Mouse (Mus musculus): ENCODE measurements around the gene Slc43a2. TPM values are rescaled to one million over a fixed set of nuclear protein-coding genes. Genes with fewer than 3 reads are reported as not detected.

The Slc43a2 gene
- polyA plus RNA-seq, 1 experiment from 2014 or later = 17.5 TPM

DNA sequence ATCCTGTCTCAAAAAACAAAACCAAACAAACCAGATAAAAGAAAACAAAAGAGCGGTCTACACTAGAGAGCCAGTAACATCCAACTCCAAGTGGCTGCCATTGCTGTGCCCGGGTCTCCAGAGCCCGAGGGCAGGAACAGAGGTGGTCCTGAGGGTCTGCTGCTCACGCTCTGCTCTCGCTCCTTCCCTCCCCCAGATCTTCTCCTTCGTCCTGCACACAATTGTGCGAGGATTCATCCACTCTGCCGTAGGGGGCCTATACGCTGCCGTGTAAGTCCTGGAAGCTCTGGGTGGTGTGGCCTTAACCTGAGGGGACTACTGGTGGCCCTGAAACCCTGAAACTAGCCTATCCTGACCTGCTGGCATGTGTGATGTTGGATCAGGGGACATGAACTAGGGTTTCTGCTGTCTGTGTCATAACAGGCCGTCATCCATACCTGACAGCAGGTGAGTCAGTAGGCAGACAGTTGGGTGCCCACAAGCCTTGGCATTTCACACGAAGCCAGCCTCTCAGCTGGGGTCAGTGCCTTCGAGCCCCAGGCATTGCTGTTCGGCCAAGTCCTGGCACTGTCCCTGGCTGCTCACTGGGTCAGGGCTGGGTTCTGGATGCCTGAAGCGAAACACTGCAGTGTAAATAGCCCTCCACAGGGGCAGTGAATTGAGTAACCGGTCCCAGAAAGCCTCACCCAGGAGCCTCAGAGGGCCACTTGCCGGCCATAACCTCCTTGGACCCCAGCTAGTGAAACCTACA lies 39.1 kb downstream of the Slc43a2 start:
- Histone ChIP-seq H3K4me3 (no peak overlapping the region), H3K9me3 (no peaks in the 10 kb centered on the region), H3K4me1 (replicated peaks) (peaks cover 25% of the 10 kb centered on the region), H3K27ac (replicated peaks) (no peak overlapping the region), H3K4me2 (no peak overlapping the region), H3K27me3 (no peaks in the 10 kb centered on the region), H3K9ac (0 out of 2 replicates have a peak overlapping the region, but pooled peaks have one; percentile 8), H3K36me3 (peaks cover 56% of the 10 kb centered on the region)
- no peak for ATAC-seq (ENCODE audit: low read depth)
- 88% methylated on average over 17 of the region's 17 CpGs for WGBS

GRCm38 (mm10) chr11:75571126-75571990 lies 39.9 kb downstream of the Slc43a2 start:
- no peak overlapping the region for H3K4me3 ChIP-seq
- peaks cover 48% of the 10 kb centered on the region for H3K36me3 ChIP-seq
- 68% methylated on average over 14 of the region's 14 CpGs for WGBS
- H3K9me3 ChIP-seq = no peaks in the 10 kb centered on the region
- no peaks in the 10 kb centered on the region for H3K27me3 ChIP-seq
- H3K9ac ChIP-seq = peak overlapping the region; percentile 49
- peaks cover 25% of the 10 kb centered on the region for H3K4me1 ChIP-seq (replicated peaks)
- ATAC-seq (ENCODE audit: low read depth) = no peak
- no peak overlapping the region; the same call in 1 of the 2 replicates for H3K27ac ChIP-seq (replicated peaks)
- H3K4me2 ChIP-seq = no peak overlapping the region

- Histone ChIP-seq H3K4me2 (peak overlapping the region; percentile 6; the same call in 1 of the 2 replicates), H3K36me3 (peaks cover 39% of the 10 kb centered on the region), H3K9me3 (no peaks in the 10 kb centered on the region), H3K27me3 (no peaks in the 10 kb centered on the region), H3K4me1 (replicated peaks) (peaks cover 22% of the 10 kb centered on the region), H3K4me3 (no peak overlapping the region), H3K27ac (replicated peaks) (peak overlapping the region; percentile 79), H3K9ac (peak overlapping the region; percentile 49)
- WGBS = 12% methylated on average over 10 of the region's 10 CpGs
- peak; percentile 13; the same call in 1 of the 2 replicates for ATAC-seq (ENCODE audit: low read depth)
Measured at GRCm38 (mm10) chr11:75572301-75572791, 40.9 kb downstream of the Slc43a2 start.

DNA sequence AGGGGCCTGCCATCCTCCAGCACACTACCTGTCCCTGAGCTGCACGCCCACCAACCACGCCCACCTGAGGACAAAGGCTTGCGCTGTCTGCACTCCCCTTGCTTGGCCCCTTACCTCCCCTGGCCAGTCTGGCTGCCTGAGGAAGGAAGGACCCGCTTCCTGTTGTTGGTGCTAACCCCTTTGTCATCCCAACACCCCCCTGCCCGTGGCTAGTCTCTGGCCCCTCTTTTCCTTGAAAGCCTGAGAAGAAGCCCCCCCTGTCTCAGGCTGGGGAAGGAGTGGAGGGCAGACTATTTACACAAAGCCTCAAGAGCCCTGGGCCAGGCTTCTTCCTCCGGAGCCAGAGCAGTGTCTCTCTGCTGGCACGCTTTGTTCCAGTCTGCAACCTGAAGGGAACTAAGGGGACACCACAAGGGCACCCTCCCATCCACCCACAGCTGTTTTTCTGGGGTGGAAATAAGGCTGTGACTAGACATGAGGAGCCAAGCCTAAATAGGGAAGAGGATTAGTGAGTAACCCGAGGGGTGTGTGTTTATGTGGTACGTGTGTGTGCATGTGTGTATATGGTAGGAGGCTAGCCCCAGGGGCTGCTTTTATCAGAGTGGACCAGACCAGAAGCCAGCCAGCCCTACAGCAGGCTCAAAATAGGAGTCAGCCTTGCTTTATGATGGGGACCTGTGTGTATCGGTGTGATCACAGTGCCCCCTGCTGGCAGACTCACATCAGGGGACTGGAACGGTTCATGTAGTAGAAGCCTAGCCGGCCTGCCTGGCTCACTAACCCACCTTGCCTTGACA lies 41.6 kb downstream of the Slc43a2 start:
- ATAC-seq (ENCODE audit: low read depth) = peak; percentile 91
- no peaks in the 10 kb centered on the region for H3K27me3 ChIP-seq
- peak overlapping the region; percentile 79 for H3K27ac ChIP-seq (replicated peaks)
- H3K9me3 ChIP-seq = no peaks in the 10 kb centered on the region
- H3K36me3 ChIP-seq = peaks cover 34% of the 10 kb centered on the region
- H3K4me1 ChIP-seq (replicated peaks) = peaks cover 29% of the 10 kb centered on the region
- 9% methylated on average over 12 of the region's 12 CpGs for WGBS
- H3K9ac ChIP-seq = peak overlapping the region; percentile 49
- H3K4me3 ChIP-seq = no peak overlapping the region
- H3K4me2 ChIP-seq = peak overlapping the region; percentile 6; the same call in 1 of the 2 replicates

- H3K9me3 ChIP-seq = no peaks in the 10 kb centered on the region
- no peak overlapping the region for H3K9ac ChIP-seq
- no peaks in the 10 kb centered on the region for H3K27me3 ChIP-seq
- 85% methylated on average over 5 of the region's 5 CpGs for WGBS
- ATAC-seq (ENCODE audit: low read depth) = no peak
- H3K4me1 ChIP-seq (replicated peaks) = peaks cover 29% of the 10 kb centered on the region
- H3K4me3 ChIP-seq = no peak overlapping the region
- H3K4me2 ChIP-seq = no peak overlapping the region
- no peak overlapping the region for H3K27ac ChIP-seq (replicated peaks)
- peaks cover 19% of the 10 kb centered on the region for H3K36me3 ChIP-seq
Measured at GRCm38 (mm10) chr11:75574378-75575123, 43.1 kb downstream of the Slc43a2 start.

DNA sequence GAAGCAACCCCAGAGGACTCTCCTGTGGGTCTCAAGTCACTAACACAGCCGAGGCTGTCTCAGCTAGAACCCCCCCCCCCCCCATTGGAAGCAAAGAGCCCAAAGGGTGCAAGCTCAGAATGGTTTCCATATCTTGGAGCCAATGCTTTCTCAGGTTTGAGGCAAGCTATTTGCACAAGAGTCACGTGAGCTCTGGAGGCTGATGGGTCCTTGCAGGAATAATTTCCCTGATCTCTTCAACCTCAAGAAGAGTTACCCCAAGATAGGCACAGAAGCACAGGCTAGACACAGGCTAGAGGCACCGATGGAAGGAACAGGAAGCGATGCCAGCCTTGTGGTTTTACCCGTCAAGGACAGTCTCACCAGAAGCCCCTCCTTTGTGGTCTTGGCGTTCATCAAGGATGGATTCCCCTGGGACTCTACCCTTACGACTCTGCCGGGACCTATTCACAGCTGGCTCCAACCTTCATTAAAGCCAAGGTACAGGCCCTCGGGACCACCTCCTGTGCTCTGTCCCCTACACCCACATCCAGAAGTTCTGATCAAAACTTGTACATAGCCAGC lies 44.1 kb downstream of the Slc43a2 start:
- H3K4me3 ChIP-seq = no peak overlapping the region
- WGBS = 74% methylated on average over 9 of the region's 9 CpGs
- no peak overlapping the region for H3K27ac ChIP-seq (replicated peaks)
- peaks cover 8% of the 10 kb centered on the region for H3K36me3 ChIP-seq
- no peaks in the 10 kb centered on the region for H3K27me3 ChIP-seq
- H3K4me1 ChIP-seq (replicated peaks) = peaks cover 29% of the 10 kb centered on the region
- no peak overlapping the region for H3K9ac ChIP-seq
- no peak overlapping the region for H3K4me2 ChIP-seq
- ATAC-seq (ENCODE audit: low read depth) = no peak
- H3K9me3 ChIP-seq = no peaks in the 10 kb centered on the region

DNA sequence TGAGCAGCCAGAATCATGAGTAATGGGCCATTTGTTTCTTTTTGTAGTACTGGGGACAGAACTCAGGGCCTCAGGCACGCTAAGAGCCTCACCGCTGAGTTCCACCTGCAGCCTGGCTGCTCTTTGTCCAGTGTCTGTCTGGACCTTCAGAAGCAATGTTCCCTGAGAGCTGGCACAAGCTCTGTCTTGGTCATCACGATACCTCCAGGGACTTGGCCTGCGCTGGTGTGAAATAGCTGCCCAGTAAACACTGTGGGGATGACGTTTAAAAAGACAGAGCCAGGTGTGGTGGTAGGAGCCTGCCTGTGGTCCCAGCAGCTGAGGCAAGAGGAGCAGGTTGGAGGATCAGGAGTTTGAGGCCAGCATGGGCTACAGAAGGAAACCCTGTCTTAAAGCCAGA lies 47.1 kb downstream of the Slc43a2 start:
- H3K4me1 ChIP-seq (replicated peaks) = peaks cover 9% of the 10 kb centered on the region; the same call in 1 of the 2 replicates
- WGBS = 81% methylated on average over 5 of the region's 5 CpGs
- H3K9ac ChIP-seq = no peak overlapping the region
- H3K27me3 ChIP-seq = no peaks in the 10 kb centered on the region
- H3K4me3 ChIP-seq = no peak overlapping the region
- H3K4me2 ChIP-seq = no peak overlapping the region
- no peaks in the 10 kb centered on the region for H3K36me3 ChIP-seq
- no peak overlapping the region for H3K27ac ChIP-seq (replicated peaks)
- ATAC-seq (ENCODE audit: low read depth) = no peak
- H3K9me3 ChIP-seq = no peaks in the 10 kb centered on the region

DNA sequence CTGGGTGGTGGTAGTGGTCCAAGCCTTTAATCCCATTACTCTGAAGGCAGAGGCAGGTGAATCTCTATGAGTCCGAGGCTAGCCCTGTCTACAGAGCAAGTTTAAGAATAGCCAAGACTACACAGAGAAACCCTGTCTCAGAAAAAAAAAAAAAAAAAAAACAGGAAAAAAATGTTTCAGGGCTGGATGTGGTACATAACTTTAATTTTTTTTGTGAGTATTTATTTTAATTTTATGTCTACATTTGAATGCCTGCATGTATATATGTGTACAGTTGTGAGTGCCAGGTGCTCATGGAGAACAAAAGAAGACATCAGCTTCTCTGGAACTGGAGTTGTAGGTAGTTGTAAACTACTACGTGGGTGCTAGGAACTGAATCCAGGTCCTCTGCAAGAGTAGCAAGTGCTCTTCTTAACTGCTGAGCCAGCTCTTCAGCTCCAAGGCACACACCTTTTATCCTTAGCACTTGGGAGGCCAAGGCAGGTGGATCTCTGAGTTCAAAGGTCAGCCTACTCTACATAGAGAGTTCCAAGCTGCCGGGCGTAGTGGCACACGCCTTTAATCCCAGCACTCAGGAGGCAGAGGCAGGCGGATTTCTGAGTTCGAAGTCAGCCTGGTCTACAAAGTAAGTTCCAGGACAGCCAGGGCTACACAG lies 50.1 kb downstream of the Slc43a2 start:
- 94% methylated on average over 7 of the region's 7 CpGs for WGBS

GRCm38 (mm10) chr11:75583521-75583920 lies 52.0 kb downstream of the Slc43a2 start:
- H3K27me3 ChIP-seq = no peaks in the 10 kb centered on the region
- no peak overlapping the region for H3K9ac ChIP-seq
- H3K4me3 ChIP-seq = no peak overlapping the region
- 80% methylated on average over 2 of the region's 2 CpGs for WGBS
- H3K36me3 ChIP-seq = no peaks in the 10 kb centered on the region
- no peak overlapping the region for H3K27ac ChIP-seq (replicated peaks)
- no peaks in the 10 kb centered on the region for H3K9me3 ChIP-seq
- peaks cover 9% of the 10 kb centered on the region for H3K4me1 ChIP-seq (replicated peaks)
- no peak overlapping the region for H3K4me2 ChIP-seq
- no peak for ATAC-seq (ENCODE audit: low read depth)

More for the DNA sequence above, 50.1 kb downstream of the Slc43a2 start:
- Histone ChIP-seq H3K4me3 (no peak overlapping the region), H3K36me3 (no peaks in the 10 kb centered on the region), H3K9ac (no peak overlapping the region), H3K27me3 (no peaks in the 10 kb centered on the region), H3K4me1 (replicated peaks) (peaks cover 9% of the 10 kb centered on the region; the same call in 1 of the 2 replicates), H3K9me3 (no peaks in the 10 kb centered on the region), H3K4me2 (no peak overlapping the region), H3K27ac (replicated peaks) (no peak overlapping the region)
- no peak for ATAC-seq (ENCODE audit: low read depth)

DNA sequence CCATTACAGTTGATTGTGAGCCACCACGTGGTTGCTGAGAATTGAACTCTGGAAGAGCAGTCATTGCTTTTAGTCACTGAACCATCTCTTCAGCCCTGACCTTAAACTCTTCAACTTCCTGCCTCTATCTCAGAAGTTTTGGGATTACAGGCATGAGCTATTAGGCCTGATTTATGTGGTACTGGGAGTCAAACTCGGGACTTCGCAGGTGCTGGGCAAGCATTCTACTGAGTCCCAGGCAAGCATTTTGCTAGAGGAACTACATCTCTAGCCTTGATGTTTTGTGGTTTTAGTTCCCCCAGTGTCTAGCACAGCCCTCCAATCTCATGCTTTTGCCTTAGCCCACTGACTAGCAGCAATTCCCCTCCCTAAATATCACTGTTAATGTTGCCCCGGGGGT lies 53.6 kb downstream of the Slc43a2 start:
- peaks cover 25% of the 10 kb centered on the region for H3K4me1 ChIP-seq (replicated peaks)
- H3K36me3 ChIP-seq = no peaks in the 10 kb centered on the region
- H3K4me3 ChIP-seq = no peak overlapping the region
- H3K9me3 ChIP-seq = no peaks in the 10 kb centered on the region
- H3K27me3 ChIP-seq = no peaks in the 10 kb centered on the region
- WGBS = 81% methylated on average over 4 of the region's 4 CpGs
- ATAC-seq (ENCODE audit: low read depth) = no peak
- H3K27ac ChIP-seq (replicated peaks) = no peak overlapping the region
- no peak overlapping the region for H3K9ac ChIP-seq
- no peak overlapping the region for H3K4me2 ChIP-seq

Measured in neural tube, embryonic 13.5 days (tissue).